Mouse (Mus musculus): Measurements from ENCODE around the gene Fam207a. TPM values are rescaled to one million over a fixed set of nuclear protein-coding genes. Genes with fewer than 3 reads are reported as not detected.

The Fam207a gene
- total and polyA plus RNA-seq, 3 experiments, result 70.6 to 74.0 TPM; not detected in 1

GRCm38 (mm10) chr10:77522746-77523145 is 7.2 kb upstream of the Fam207a start:
- Histone ChIP-seq H3K9ac (ENCODE audit: control insufficient read depth, low read depth, low read length, poor library complexity, severe bottlenecking) (no peak overlapping the region), H3K36me3 (ENCODE audit: control insufficient read depth in 1 of 2, insufficient read depth in 2 of 2, low read length in 2 of 2) (peaks cover 0 to 6% of the 10 kb centered on the region in 2 experiments; a peak in 2 of 4 replicates), H3K4me1 (ENCODE audit: control insufficient read depth in 1 of 2, insufficient read depth in 2 of 2, low read length in 2 of 2) (peaks cover 0 to 11% of the 10 kb centered on the region in 2 experiments; a peak in 2 of 4 replicates), H3K27me3 (ENCODE audit: control insufficient read depth in 1 of 2, insufficient read depth in 2 of 2, low read length in 2 of 2) (no peaks in the 10 kb centered on the region), H3K4me3 (ENCODE audit: control insufficient read depth in 1 of 2, insufficient read depth in 1 of 2, low read depth in 2 of 2, low read length in 2 of 2) (no peak overlapping the region), H3K79me2 (ENCODE audit: control insufficient read depth, insufficient read depth, low read length, poor library complexity) (no peaks in the 10 kb centered on the region), H3K9me3 (replicated peaks; ENCODE audit: insufficient read depth, low read length) (no peaks in the 10 kb centered on the region), H3K27ac (ENCODE audit: control insufficient read depth, low read depth, low read length) (no peak overlapping the region)
- DNase-seq (ENCODE audit: low read depth, low spot score), result no peak
- TF ChIP-seq ZNF384 (IDR thresholded peaks at IDR 0.05; ENCODE audit: low read depth, low read length) (no peak), GABPA (IDR thresholded peaks at IDR 0.05; ENCODE audit: low read depth, low read length) (no peak), JUND (IDR thresholded peaks at IDR 0.05; ENCODE audit: low read depth, low read length) (no peak), MYC (IDR thresholded peaks at IDR 0.05; ENCODE audit: low read depth, low read length) (no peak), CHD2 (IDR thresholded peaks at IDR 0.05; ENCODE audit: low read length) (no peak), GATA1 (IDR thresholded peaks at IDR 0.05; ENCODE audit: low read depth, low read length) (no peak), MXI1 (IDR thresholded peaks at IDR 0.05; ENCODE audit: low read depth, low read length) (no peak), MAZ (IDR thresholded peaks at IDR 0.05; ENCODE audit: low read depth, low read length) (no peak), NRF1 (IDR thresholded peaks at IDR 0.05; ENCODE audit: insufficient read depth, low read depth, low read length, poor library complexity, severe bottlenecking) (no peak), MEF2A (IDR thresholded peaks at IDR 0.05; ENCODE audit: extremely low read depth, insufficient replicate concordance, low read depth, low read length, poor library complexity, severe bottlenecking) (no peak), RCOR1 (IDR thresholded peaks at IDR 0.05; ENCODE audit: low read depth, low read length) (no peak), EP300 (IDR thresholded peaks at IDR 0.05; ENCODE audit: low read depth in 1 of 2, low read length in 2 of 2) (no peak), USF2 (IDR thresholded peaks at IDR 0.05; ENCODE audit: borderline replicate concordance in 1 of 2, insufficient read depth in 1 of 2, low read depth in 1 of 2, low read length in 2 of 2) (no peak), CTCF (IDR thresholded peaks at IDR 0.05 in 2 of 3, conservative IDR thresholded peaks at IDR 0.05 in 1 of 3; ENCODE audit: control insufficient read depth in 1 of 3, insufficient read depth in 1 of 3, low read depth in 2 of 3, low read length in 3 of 3, poor library complexity in 1 of 3, severe bottlenecking in 1 of 3) (no peak), SIN3A (IDR thresholded peaks at IDR 0.05; ENCODE audit: low read length) (no peak), RAD21 (IDR thresholded peaks at IDR 0.05; ENCODE audit: low read depth, low read length) (no peak)

- peaks cover 0 to 11% of the 10 kb centered on the region in 2 experiments; a peak in 2 of 4 replicates for H3K4me1 ChIP-seq (ENCODE audit: control insufficient read depth in 1 of 2, insufficient read depth in 2 of 2, low read length in 2 of 2)
Measured at GRCm38 (mm10) chr10:77522021-77522731, 6.6 kb upstream of the Fam207a start.

More at GRCm38 (mm10) chr10:77522021-77522731, 6.6 kb upstream of the Fam207a start:
- Histone ChIP-seq H3K36me3 (ENCODE audit: control insufficient read depth in 1 of 2, insufficient read depth in 2 of 2, low read length in 2 of 2) (peaks cover 0 to 6% of the 10 kb centered on the region in 2 experiments; a peak in 2 of 4 replicates), H3K9ac (ENCODE audit: control insufficient read depth, low read depth, low read length, poor library complexity, severe bottlenecking) (no peak overlapping the region), H3K4me3 (ENCODE audit: control insufficient read depth in 1 of 2, insufficient read depth in 1 of 2, low read depth in 2 of 2, low read length in 2 of 2) (no peak overlapping the region), H3K27ac (ENCODE audit: control insufficient read depth, low read depth, low read length) (no peak overlapping the region), H3K9me3 (replicated peaks; ENCODE audit: insufficient read depth, low read length) (no peaks in the 10 kb centered on the region), H3K79me2 (ENCODE audit: control insufficient read depth, insufficient read depth, low read length, poor library complexity) (no peaks in the 10 kb centered on the region), H3K27me3 (ENCODE audit: control insufficient read depth in 1 of 2, insufficient read depth in 2 of 2, low read length in 2 of 2) (no peaks in the 10 kb centered on the region)
- TF ChIP-seq NRF1 (IDR thresholded peaks at IDR 0.05; ENCODE audit: insufficient read depth, low read depth, low read length, poor library complexity, severe bottlenecking) (no peak), NELFE (IDR thresholded peaks at IDR 0.05; ENCODE audit: low read depth, low read length) (no peak)
- peak; percentile 24 for DNase-seq (ENCODE audit: low read depth, low spot score)

Data from MEL (cell line).